Mouse (Mus musculus): Measurements from ENCODE around the gene Zfp385c. TPM values are rescaled to one million over a fixed set of nuclear protein-coding genes. Genes with fewer than 3 reads are reported as not detected.
A peak's percentile ranks its signal among the peaks of the same experiment; 100 is the strongest.

The Zfp385c gene
- total and polyA plus RNA-seq, 2 experiments from 2014 or later: 0.53 to 2.5 TPM

DNA sequence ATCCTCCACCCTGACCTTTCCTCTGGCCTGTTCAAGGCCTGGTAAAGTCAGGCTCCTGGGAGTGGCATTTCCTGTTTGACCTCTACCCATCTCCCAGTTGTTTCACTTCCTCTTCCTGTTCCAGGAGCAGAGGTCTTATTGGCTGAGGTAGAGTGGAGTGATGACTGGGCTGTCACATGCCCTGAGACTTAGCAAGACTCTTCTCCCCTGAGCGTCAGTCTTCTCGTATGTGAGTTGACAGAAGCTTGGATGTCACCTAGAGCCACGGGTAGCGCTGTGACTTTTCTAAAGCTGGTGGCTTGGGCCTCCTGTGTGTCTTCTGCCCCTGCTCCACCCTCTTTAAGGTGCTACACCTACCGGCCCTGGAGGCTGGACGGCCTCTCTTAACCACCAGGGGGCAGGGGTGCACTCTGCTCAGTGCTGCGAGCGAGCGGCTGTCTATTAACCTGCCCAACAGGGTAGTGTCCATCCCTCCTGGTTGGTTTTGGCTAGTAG is 65.5 kb downstream of the Zfp385c start:
- Histone ChIP-seq H3K9me3 (ENCODE audit: low read length) (no peaks in the 10 kb centered on the region), H3K27ac (ENCODE audit: low read depth, low read length) (no peak overlapping the region), H3K9ac (replicated peaks; ENCODE audit: low read length, poor library complexity, severe bottlenecking) (no peak overlapping the region), H3K36me3 (ENCODE audit: insufficient read depth, low read length) (peaks cover 13% of the 10 kb centered on the region), H3K27me3 (ENCODE audit: insufficient read depth, low read length) (no peaks in the 10 kb centered on the region), H3K4me2 (ENCODE audit: low read depth, low read length, poor library complexity, severe bottlenecking) (no peak overlapping the region), H3K4me3 (ENCODE audit: low read depth, low read length) (no peak overlapping the region), H3K4me1 (ENCODE audit: insufficient read depth, low read length) (no peaks in the 10 kb centered on the region; the same call in 1 of the 2 replicates)
- ATAC-seq (ENCODE audit: low FRiP score) (0 out of 2 replicates have a peak, but pooled peaks have one; percentile 55), DNase-seq (ENCODE audit: low spot score) (peak; percentile 69)
- WGBS: 20% methylated on average over 9 of the region's 9 CpGs
- peak; percentile 84 for TF ChIP-seq CTCF (IDR thresholded peaks at IDR 0.05)

- H3K36me3 ChIP-seq (ENCODE audit: insufficient read depth, low read length): peaks cover 13% of the 10 kb centered on the region
- TF ChIP-seq CTCF (IDR thresholded peaks at IDR 0.05): no peak
- WGBS: 94% methylated on average over 23 of the region's 23 CpGs
- no peak for ATAC-seq (ENCODE audit: low FRiP score)
- H3K4me2 ChIP-seq (ENCODE audit: low read depth, low read length, poor library complexity, severe bottlenecking): no peak overlapping the region
- H3K4me1 ChIP-seq (ENCODE audit: insufficient read depth, low read length): no peaks in the 10 kb centered on the region; the same call in 1 of the 2 replicates
- no peak overlapping the region for H3K9ac ChIP-seq (replicated peaks; ENCODE audit: low read length, poor library complexity, severe bottlenecking)
- no peaks in the 10 kb centered on the region for H3K9me3 ChIP-seq (ENCODE audit: low read length)
- DNase-seq (ENCODE audit: low spot score): no peak
- H3K27me3 ChIP-seq (ENCODE audit: insufficient read depth, low read length): no peaks in the 10 kb centered on the region
- no peak overlapping the region for H3K27ac ChIP-seq (ENCODE audit: low read depth, low read length)
- H3K4me3 ChIP-seq (ENCODE audit: low read depth, low read length): no peak overlapping the region
Observed at GRCm38 (mm10) chr11:100625754-100626700, 66.2 kb downstream of the Zfp385c start.

DNA sequence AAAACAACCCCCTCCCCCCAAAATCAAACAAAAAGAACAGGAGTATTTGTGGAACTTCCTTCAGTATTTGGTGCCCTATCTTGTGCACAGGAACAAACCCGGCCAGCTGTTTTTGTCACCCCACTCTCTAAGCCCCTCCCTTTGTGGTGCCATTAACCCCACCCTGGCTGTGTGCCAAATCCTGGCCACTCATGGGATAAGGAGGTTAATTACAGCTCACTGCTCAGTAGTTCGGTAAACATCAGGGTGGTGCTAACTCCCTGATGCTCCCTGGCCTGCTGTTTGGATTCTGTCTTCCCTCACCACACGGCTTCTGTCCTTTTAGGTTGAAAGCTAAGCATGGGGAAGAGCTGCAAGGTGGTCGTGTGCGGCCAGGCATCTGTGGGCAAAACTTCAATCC is 68.4 kb downstream of the Zfp385c start:
- DNase-seq (ENCODE audit: low spot score): no peak
- peaks cover 13% of the 10 kb centered on the region for H3K36me3 ChIP-seq (ENCODE audit: insufficient read depth, low read length)
- H3K4me2 ChIP-seq (ENCODE audit: low read depth, low read length, poor library complexity, severe bottlenecking): peak overlapping the region; percentile 62
- no peak overlapping the region for H3K27ac ChIP-seq (ENCODE audit: low read depth, low read length)
- 60% methylated on average over 5 of the region's 5 CpGs for WGBS
- no peaks in the 10 kb centered on the region for H3K27me3 ChIP-seq (ENCODE audit: insufficient read depth, low read length)
- no peaks in the 10 kb centered on the region for H3K9me3 ChIP-seq (ENCODE audit: low read length)
- H3K9ac ChIP-seq (replicated peaks; ENCODE audit: low read length, poor library complexity, severe bottlenecking): 0 out of 2 replicates have a peak overlapping the region, but pooled peaks have one; percentile 33
- no peak for TF ChIP-seq CTCF (IDR thresholded peaks at IDR 0.05)
- H3K4me1 ChIP-seq (ENCODE audit: insufficient read depth, low read length): no peaks in the 10 kb centered on the region; the same call in 1 of the 2 replicates
- no peak for ATAC-seq (ENCODE audit: low FRiP score)
- H3K4me3 ChIP-seq (ENCODE audit: low read depth, low read length): peak overlapping the region; percentile 76

- H3K27me3 ChIP-seq (ENCODE audit: insufficient read depth, low read length): no peaks in the 10 kb centered on the region
- H3K9me3 ChIP-seq (ENCODE audit: low read length): no peaks in the 10 kb centered on the region
- ATAC-seq (ENCODE audit: low FRiP score) (peak; percentile 56), DNase-seq (ENCODE audit: low spot score) (peak; percentile 96)
- H3K4me2 ChIP-seq (ENCODE audit: low read depth, low read length, poor library complexity, severe bottlenecking): peak overlapping the region; percentile 62
- peaks cover 4% of the 10 kb centered on the region for H3K4me1 ChIP-seq (ENCODE audit: insufficient read depth, low read length)
- H3K36me3 ChIP-seq (ENCODE audit: insufficient read depth, low read length): peaks cover 13% of the 10 kb centered on the region
- peak overlapping the region; percentile 76 for H3K4me3 ChIP-seq (ENCODE audit: low read depth, low read length)
- H3K27ac ChIP-seq (ENCODE audit: low read depth, low read length): peak overlapping the region; percentile 87
- 0% methylated on average over 24 of the region's 24 CpGs for WGBS
- peak overlapping the region; percentile 85 for H3K9ac ChIP-seq (replicated peaks; ENCODE audit: low read length, poor library complexity, severe bottlenecking)
- peak; percentile 98 for TF ChIP-seq CTCF (IDR thresholded peaks at IDR 0.05)
Observed at GRCm38 (mm10) chr11:100622714-100623113, 69.5 kb downstream of the Zfp385c start.

DNA sequence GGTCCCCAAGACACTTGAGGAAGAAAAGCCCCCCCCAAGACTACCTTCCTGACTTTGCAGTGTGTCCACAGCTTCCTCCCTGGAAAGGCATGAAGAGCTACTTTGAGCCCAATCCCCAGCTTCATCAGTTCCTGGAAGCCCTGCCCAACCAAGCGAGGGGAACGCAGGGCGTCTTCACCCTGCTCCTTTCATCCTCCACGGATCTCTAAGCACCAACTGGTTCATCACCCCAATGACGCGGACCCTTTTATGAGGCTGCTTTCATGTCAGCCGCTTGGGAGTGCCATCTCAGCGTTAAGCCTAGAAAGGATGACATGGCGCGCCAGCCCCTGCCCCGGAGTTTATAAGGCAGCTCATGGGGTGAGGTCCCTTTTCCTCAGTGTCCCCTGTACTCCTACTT is 72.3 kb downstream of the Zfp385c start, which contains the start of gene Dnajc7:
Gene Dnajc7 (minus strand): TSS at position 187 of the 400 bp plus-strand sequence.
- Histone ChIP-seq H3K27ac (ENCODE audit: low read depth, low read length) (peak within 1 kb of the TSS; percentile 95), H3K4me2 (ENCODE audit: low read depth, low read length, poor library complexity, severe bottlenecking) (peak within 1 kb of the TSS; percentile 83), H3K9ac (replicated peaks; ENCODE audit: low read length, poor library complexity, severe bottlenecking) (peak within 1 kb of the TSS; percentile 93), H3K36me3 (ENCODE audit: insufficient read depth, low read length) (peaks cover 2% of the 10 kb centered on the region; the same call in 1 of the 2 replicates), H3K4me3 (ENCODE audit: low read depth, low read length) (peak within 1 kb of the TSS; percentile 94), H3K27me3 (ENCODE audit: insufficient read depth, low read length) (no peaks in the 10 kb centered on the region), H3K4me1 (ENCODE audit: insufficient read depth, low read length) (peaks cover 4% of the 10 kb centered on the region), H3K9me3 (ENCODE audit: low read length) (no peaks in the 10 kb centered on the region)
- WGBS: 2% methylated on average over 11 of the region's 11 CpGs
- no peak for TF ChIP-seq CTCF (IDR thresholded peaks at IDR 0.05)
- ATAC-seq (ENCODE audit: low FRiP score): peak; percentile 44
- DNase-seq (ENCODE audit: low spot score): peak; percentile 76

Measured in midbrain, postnatal 0 days (tissue).